Mouse (Mus musculus) stomach, embryonic 16.5 days (tissue): ENCODE measurements around the gene Abca3. TPM values are rescaled to one million over a fixed set of nuclear protein-coding genes. Genes with fewer than 3 reads are reported as not detected.

ENCODE experiments used
- ATAC-seq: fragments of 200-750 bp; cut with Nextera tagmentation; 2 replicates; pipeline ENCODE4 v1.8.0; 2017; ENCODE audit warnings: moderate number of reproducible peaks, moderate TSS enrichment; ENCODE audit not compliant: insufficient read depth, low FRiP score
- H3K27ac ChIP-seq: fragments of 300-500 bp; sonication (generic); 2 replicates; pipeline ENCODE4 v1.5.1; 2014; ENCODE audit warnings: low read length
- H3K27me3 ChIP-seq: fragments of 300-500 bp; sonication (generic); 2 replicates; pipeline ENCODE4 v1.6.1; 2014; ENCODE audit warnings: low read length, control low read depth, mixed read lengths; ENCODE audit not compliant: control insufficient read depth, insufficient read depth
- H3K36me3 ChIP-seq: fragments of 300-500 bp; sonication (generic); 2 replicates; pipeline ENCODE4 v1.6.1; 2014; ENCODE audit warnings: low read length; ENCODE audit not compliant: control insufficient read depth, insufficient read depth
- H3K4me1 ChIP-seq: fragments of 300-500 bp; sonication (generic); 2 replicates; pipeline ENCODE4 v1.6.1; 2014; ENCODE audit warnings: low read length, control low read depth, mixed read lengths; ENCODE audit not compliant: control insufficient read depth, insufficient read depth
- H3K4me2 ChIP-seq: fragments of 300-500 bp; sonication (generic); 2 replicates; pipeline ENCODE4 v1.6.1; 2014; ENCODE audit warnings: low read depth, low read length, mixed read lengths
- H3K4me3 ChIP-seq: fragments of 300-500 bp; sonication (generic); replicated peaks from 2 replicates; pipeline ENCODE4 v1.5.1; 2014; ENCODE audit warnings: mild to moderate bottlenecking, low read length
- H3K9ac ChIP-seq: fragments of 300-500 bp; sonication (generic); 2 replicates; pipeline ENCODE4 v1.6.1; 2014; ENCODE audit warnings: low read length
- H3K9me3 ChIP-seq: fragments of 300-500 bp; sonication (generic); replicated peaks from 2 replicates; pipeline ENCODE4 v1.6.1; 2016; ENCODE audit warnings: low read length, control low read depth; ENCODE audit not compliant: control insufficient read depth
- WGBS: fragments of 180-500 bp; shearing (Covaris S2); extraction: QIAGEN DNeasy Blood & Tissue Kit; methylation state at CpG from one replicate; pipeline ENCODE4 v1.1.7; 2014; 5-methylcytosine and 5-hydroxymethylcytosine counted together
- polyA plus RNA-seq: library from polyadenylated mRNA; unstranded; fragments of >200 nt; fragmentation: Nextera tagmentation; extraction: Ambion mirVana; gene quantifications from 2 replicates; pipeline ENCODE4 v1.2.1, GENCODE M21; 2015

Gene Abca3
- polyA plus RNA-seq, 1 experiment from 2014 or later: 12.2 TPM

GRCm38 (mm10) chr17:24352370-24353194 is 832 bp downstream of the Abca3 start:
- H3K4me2 ChIP-seq: peak overlapping the region; percentile 99
- H3K9me3 ChIP-seq: no peaks in the 10 kb centered on the region
- WGBS: 5% methylated on average over 36 of the region's 36 CpGs
- no peaks in the 10 kb centered on the region for H3K36me3 ChIP-seq
- H3K4me1 ChIP-seq: no peaks in the 10 kb centered on the region; the same call in 1 of the 2 replicates
- H3K27ac ChIP-seq: peak overlapping the region; percentile 31; the same call in 1 of the 2 replicates
- H3K4me3 ChIP-seq: peak overlapping the region; percentile 78
- H3K9ac ChIP-seq: peak overlapping the region; percentile 85
- no peak; the same call in 1 of the 2 replicates for ATAC-seq
- H3K27me3 ChIP-seq: peaks cover 7% of the 10 kb centered on the region; the same call in 1 of the 2 replicates

GRCm38 (mm10) chr17:24353960-24354359 is 2.2 kb downstream of the Abca3 start:
- H3K9me3 ChIP-seq: no peaks in the 10 kb centered on the region
- H3K36me3 ChIP-seq: no peaks in the 10 kb centered on the region
- no peak overlapping the region for H3K27ac ChIP-seq
- no peak overlapping the region for H3K4me2 ChIP-seq
- peaks cover 7% of the 10 kb centered on the region; the same call in 1 of the 2 replicates for H3K27me3 ChIP-seq
- H3K4me3 ChIP-seq: no peak overlapping the region
- no peaks in the 10 kb centered on the region; the same call in 1 of the 2 replicates for H3K4me1 ChIP-seq
- ATAC-seq: no peak
- 80% methylated on average over 3 of the region's 3 CpGs for WGBS
- H3K9ac ChIP-seq: no peak overlapping the region

- Histone ChIP-seq H3K27me3 (peaks cover 7% of the 10 kb centered on the region; the same call in 1 of the 2 replicates), H3K27ac (no peak overlapping the region), H3K4me3 (no peak overlapping the region), H3K4me2 (no peak overlapping the region), H3K36me3 (no peaks in the 10 kb centered on the region), H3K9ac (no peak overlapping the region), H3K4me1 (peaks cover 8% of the 10 kb centered on the region), H3K9me3 (no peaks in the 10 kb centered on the region)
- WGBS: 73% methylated on average over 8 of the region's 8 CpGs
- no peak for ATAC-seq
Observed at GRCm38 (mm10) chr17:24355284-24355683, 3.5 kb downstream of the Abca3 start.

GRCm38 (mm10) chr17:24359006-24359405 is 7.3 kb downstream of the Abca3 start:
- H3K4me3 ChIP-seq: no peak overlapping the region
- H3K27me3 ChIP-seq: no peaks in the 10 kb centered on the region
- no peaks in the 10 kb centered on the region for H3K36me3 ChIP-seq
- no peak for ATAC-seq
- WGBS: 79% methylated on average over 8 of the region's 8 CpGs
- peaks cover 10% of the 10 kb centered on the region for H3K4me1 ChIP-seq
- H3K9me3 ChIP-seq: no peaks in the 10 kb centered on the region
- no peak overlapping the region for H3K4me2 ChIP-seq
- peak overlapping the region; percentile 64; the same call in 1 of the 2 replicates for H3K27ac ChIP-seq
- peak overlapping the region; percentile 17; the same call in 1 of the 2 replicates for H3K9ac ChIP-seq

- Histone ChIP-seq H3K9me3 (no peaks in the 10 kb centered on the region), H3K4me1 (peaks cover 10% of the 10 kb centered on the region), H3K4me3 (no peak overlapping the region), H3K27me3 (no peaks in the 10 kb centered on the region), H3K9ac (no peak overlapping the region), H3K4me2 (no peak overlapping the region), H3K27ac (peak overlapping the region; percentile 64), H3K36me3 (no peaks in the 10 kb centered on the region)
- peak; percentile 28; the same call in 1 of the 2 replicates for ATAC-seq
- 47% methylated on average over 2 of the region's 2 CpGs for WGBS
Observed at GRCm38 (mm10) chr17:24359903-24360302, 8.2 kb downstream of the Abca3 start.

GRCm38 (mm10) chr17:24360841-24361240 is 9.1 kb downstream of the Abca3 start:
- H3K36me3 ChIP-seq: no peaks in the 10 kb centered on the region
- ATAC-seq: no peak
- peaks cover 10% of the 10 kb centered on the region for H3K4me1 ChIP-seq
- no peak overlapping the region for H3K4me3 ChIP-seq
- no peak overlapping the region for H3K4me2 ChIP-seq
- 69% methylated on average over 8 of the region's 8 CpGs for WGBS
- H3K9me3 ChIP-seq: no peaks in the 10 kb centered on the region
- no peaks in the 10 kb centered on the region for H3K27me3 ChIP-seq
- no peak overlapping the region for H3K27ac ChIP-seq
- no peak overlapping the region for H3K9ac ChIP-seq

- Histone ChIP-seq H3K36me3 (no peaks in the 10 kb centered on the region), H3K27ac (no peak overlapping the region), H3K4me3 (no peak overlapping the region), H3K4me2 (no peak overlapping the region), H3K9me3 (no peaks in the 10 kb centered on the region), H3K27me3 (no peaks in the 10 kb centered on the region), H3K4me1 (peaks cover 10% of the 10 kb centered on the region), H3K9ac (no peak overlapping the region)
- ATAC-seq: no peak
- 66% methylated on average over 5 of the region's 5 CpGs for WGBS
Observed at GRCm38 (mm10) chr17:24361291-24361690, 9.5 kb downstream of the Abca3 start.

GRCm38 (mm10) chr17:24362527-24362926 is 10.8 kb downstream of the Abca3 start:
- Histone ChIP-seq H3K4me2 (no peak overlapping the region), H3K4me3 (no peak overlapping the region), H3K36me3 (no peaks in the 10 kb centered on the region), H3K4me1 (peaks cover 10% of the 10 kb centered on the region), H3K9ac (no peak overlapping the region), H3K27ac (no peak overlapping the region), H3K27me3 (no peaks in the 10 kb centered on the region), H3K9me3 (no peaks in the 10 kb centered on the region)
- peak; percentile 52; the same call in 1 of the 2 replicates for ATAC-seq
- WGBS: 58% methylated on average over 9 of the region's 9 CpGs

GRCm38 (mm10) chr17:24364461-24364860 is 12.7 kb downstream of the Abca3 start:
- no peak overlapping the region for H3K27ac ChIP-seq
- H3K27me3 ChIP-seq: no peaks in the 10 kb centered on the region
- no peaks in the 10 kb centered on the region for H3K9me3 ChIP-seq
- WGBS: 83% methylated on average over 9 of the region's 9 CpGs
- no peak overlapping the region for H3K4me2 ChIP-seq
- H3K4me3 ChIP-seq: no peak overlapping the region
- ATAC-seq: no peak
- peaks cover 7% of the 10 kb centered on the region for H3K4me1 ChIP-seq
- H3K36me3 ChIP-seq: no peaks in the 10 kb centered on the region
- H3K9ac ChIP-seq: no peak overlapping the region
